Mouse (Mus musculus) CH12F3 (cell line): ENCODE data around the gene Cblc.

ENCODE experiments used
- in situ Hi-C: fragments of 300-500 bp; cut with MboI; formaldehyde crosslinking; loops from 2 replicates; pipeline ENCODE4 v1.14.3; 2020; ENCODE audit warnings: low sequenced_read_pairs

The Cblc gene

DNA sequence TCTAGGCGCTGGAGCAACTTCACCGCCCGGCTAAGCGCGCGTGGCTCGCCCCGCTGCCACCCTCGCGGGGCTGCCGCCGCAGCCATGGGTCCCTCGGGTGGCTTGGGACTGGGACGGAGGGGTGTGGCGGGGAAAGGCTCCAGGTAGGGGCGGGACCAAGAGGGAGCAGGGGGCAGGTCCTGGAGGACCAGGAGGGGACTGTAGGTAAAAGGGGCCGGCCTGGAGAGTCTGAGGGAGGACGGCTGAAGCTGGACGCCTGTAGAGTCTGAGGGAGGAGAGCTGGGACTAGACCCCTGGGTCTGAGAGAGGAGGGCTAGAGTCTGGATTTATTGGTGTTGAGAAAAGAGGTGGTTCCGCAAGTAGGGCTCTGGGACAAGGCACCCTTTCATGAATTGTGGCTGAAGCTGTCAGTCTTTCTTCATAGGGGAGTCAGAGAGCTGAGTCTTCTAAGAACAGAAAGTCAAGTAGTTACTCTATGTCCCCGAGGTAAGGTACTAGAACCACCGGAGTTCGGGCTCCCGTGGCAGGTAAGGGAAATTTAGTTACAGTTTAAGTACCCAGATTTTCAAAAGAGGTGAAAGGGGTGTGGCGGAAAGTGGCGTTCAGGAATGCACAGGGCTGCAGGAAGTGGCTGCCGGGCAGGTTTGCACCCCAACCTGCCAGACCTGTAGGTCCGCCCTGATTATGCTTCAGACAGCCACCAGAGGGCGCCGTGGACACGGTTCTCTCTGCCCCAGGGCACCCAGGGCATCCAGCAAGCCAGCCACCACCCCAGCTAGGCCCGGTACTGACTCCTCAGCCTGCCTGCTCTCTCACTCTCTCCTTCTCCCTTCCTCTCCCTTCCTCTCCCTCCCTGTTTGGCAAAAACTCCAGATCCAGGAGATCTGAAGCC lies at the start of gene Cblc:
Cblc (minus strand) TSS at position 113 of the 892 bp plus-strand sequence.
- in situ Hi-C loops = no loop called here

DNA sequence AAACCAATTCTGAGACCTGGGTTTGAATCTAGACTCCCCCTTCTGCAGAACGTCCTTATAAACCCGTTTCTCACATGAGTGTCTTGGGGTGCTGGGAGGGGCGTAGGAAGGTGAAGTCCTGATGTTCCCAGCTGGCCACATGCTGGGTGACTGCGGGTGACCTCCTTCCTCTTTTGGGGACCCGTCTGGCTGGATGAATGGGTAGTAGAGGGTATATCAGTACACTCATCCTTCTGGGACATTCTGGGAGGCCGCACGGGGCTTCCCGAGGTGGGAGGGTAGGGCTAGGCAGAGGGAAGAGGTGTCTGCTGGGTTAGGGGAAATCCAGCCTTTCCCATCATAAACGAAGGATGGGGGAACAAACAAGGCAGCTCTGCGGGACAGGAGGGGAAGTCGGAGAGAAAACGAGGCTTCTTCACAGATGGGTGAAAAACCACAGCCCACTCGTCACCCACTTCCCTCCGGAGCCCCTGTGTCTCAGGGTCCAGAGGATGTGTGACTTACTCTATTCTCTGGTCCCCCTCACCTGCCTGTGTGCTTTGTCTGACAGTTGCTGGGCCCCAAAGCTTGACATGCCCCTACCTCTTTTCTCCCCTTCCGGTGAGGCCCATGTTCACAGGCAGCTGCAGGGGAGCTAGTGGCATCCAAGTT lies 48.0 kb upstream of the Cblc start:
- in situ Hi-C loops = loop anchor here (5.0 kb wide), 1 partner anchor 42 kb away; no protein-coding TSS in a partner anchor

DNA sequence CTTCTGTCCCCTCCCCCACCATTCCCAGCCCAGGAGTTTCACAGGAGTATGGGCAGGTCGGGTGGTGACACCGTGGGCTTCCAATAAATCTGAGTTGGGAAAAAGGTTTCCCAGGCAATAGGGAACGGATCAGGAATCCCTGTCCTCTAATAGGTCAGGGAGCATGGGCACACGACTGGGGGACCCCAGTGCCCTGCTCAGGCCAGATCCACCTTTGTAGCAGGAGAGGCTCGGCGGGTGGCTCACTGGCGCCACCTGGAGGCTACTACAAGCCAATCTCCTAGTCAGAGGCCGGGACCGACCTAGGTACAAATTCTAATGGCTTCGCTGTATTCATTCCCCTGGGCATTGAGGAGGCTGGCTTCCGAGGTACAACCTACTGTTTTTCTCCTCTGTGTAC lies 47.0 kb upstream of the Cblc start:
- in situ Hi-C loops = loop anchor here (5.0 kb wide), 1 partner anchor 41 kb away; no protein-coding TSS in a partner anchor

DNA sequence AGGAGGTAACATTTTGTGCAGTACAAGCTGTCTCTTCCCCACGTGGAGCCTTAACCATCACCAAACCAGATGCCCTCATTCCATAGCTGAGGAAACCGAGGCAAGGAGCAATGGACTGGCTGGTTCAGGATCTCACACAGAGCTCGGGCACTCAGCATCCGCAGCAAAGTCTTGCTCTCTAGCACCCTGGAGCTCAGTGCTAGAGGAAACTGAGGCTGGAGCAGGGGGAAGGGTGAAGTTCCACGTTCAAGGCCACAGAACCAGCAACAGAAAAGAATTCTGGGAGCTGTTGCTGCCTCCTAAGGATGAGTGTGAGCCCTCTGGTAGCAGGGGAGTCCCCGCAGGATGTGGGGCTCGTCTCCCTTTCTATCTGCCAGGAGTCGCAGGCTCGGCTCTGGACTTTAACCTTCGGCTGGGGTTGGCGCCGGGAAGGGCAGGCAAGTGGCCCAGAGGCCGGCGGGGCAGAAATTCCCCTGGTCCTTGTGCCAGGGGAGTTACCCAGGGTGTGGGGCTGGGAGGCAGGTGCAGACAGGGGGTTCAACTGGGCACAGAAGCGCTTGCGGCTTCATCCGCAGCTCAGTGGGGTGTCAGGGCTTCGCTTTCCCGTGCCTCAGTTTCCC lies 46.4 kb upstream of the Cblc start:
- in situ Hi-C loops = loop anchor here (5.0 kb wide), 1 partner anchor 41 kb away; no protein-coding TSS in a partner anchor

DNA sequence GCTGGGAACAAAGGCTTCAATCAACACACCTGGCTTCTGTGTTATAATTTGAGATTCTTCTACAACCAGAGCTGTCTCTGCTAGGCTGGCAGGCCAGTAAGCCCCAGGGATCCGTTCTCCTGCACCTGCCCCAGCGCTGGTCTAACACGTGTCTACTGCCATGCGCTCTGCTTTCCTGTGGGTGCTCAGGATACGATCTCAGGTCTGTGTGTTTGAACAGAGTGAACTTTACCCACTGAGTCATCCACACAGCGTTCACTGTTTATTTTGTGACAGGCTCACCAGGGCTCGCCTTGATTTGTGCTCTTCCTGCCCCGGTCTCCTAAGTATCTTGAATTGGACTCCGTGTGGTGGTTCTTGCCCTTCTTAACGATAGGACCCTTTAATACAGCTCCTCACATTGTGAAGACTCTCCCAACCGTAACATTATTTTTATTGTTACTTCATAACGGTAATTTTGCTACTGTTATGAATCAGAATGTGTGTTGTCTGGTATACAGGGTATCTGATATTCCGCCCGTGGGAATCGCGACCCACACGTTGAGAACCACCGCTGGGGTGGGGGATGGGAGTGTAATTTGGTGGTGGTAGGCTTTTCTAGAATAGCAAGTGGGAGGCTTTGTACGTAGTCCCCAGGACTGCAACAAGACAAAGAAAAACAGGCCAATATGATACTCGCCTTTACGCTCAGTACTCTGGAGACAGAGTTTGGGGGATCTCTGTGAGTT lies 45.2 kb upstream of the Cblc start:
- in situ Hi-C loops = loop anchor here (5.0 kb wide), 1 partner anchor 40 kb away; no protein-coding TSS in a partner anchor

DNA sequence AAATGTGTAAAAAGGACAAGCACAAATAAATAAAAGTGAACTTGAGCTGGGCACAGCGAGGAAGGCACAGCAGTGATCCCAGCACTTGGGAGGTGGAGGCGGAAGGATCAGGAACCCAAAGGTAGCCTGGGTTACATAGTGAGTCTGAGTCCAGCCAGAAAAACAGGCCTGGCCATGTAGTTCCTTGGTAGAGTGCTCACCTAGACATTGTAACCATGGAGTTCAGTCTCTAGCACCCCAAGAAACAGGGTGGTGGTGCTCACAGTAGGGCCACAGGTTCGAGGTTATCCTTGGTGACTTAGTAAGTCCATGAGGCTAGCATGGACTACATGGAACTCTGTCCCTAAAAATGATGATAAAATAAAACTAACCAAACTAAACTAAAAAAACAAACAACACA lies 44.3 kb upstream of the Cblc start:
- in situ Hi-C loops = loop anchor here (5.0 kb wide), 1 partner anchor 39 kb away; no protein-coding TSS in a partner anchor

DNA sequence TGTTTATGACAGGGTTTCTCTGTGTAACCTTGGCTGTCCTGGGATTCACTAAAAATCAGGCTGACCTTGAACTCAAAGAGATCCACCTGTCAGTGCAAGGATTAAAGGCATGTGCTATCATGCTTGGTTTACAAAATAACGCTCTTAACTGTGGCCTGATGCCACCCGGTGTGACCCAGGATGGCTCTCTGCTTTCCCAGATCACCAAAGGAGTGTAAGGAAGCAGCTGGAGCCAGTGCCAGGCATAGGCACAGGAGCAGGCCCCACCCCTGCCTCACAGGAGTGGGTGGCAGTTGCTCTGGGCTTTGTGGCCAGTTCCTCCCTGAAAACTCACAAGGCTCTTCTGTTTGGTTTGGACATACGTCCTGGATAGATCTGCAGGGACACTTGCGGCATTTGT lies 43.8 kb upstream of the Cblc start:
- in situ Hi-C loops = loop anchor here (5.0 kb wide), 1 partner anchor 38 kb away; no protein-coding TSS in a partner anchor

DNA sequence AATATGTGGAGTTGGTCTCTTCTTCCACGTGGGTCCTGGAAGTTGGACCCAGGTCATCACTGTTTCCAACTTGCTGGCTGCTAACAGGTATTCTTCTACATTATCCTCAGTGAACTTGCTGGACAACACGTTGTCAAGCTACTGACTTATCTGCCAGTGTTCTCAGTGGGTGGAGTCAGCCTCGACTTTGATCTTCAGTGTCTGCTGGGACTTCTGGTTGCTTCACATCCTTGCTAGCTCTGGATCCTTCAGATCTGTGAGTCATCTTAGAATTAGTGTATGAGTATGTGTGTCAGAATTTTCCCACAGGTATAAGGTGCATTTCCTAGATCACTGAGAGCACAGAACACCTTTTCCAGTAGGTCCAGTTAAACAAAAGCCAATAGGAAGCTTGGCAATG lies 40.2 kb upstream of the Cblc start:
- in situ Hi-C loops = no loop called here

DNA sequence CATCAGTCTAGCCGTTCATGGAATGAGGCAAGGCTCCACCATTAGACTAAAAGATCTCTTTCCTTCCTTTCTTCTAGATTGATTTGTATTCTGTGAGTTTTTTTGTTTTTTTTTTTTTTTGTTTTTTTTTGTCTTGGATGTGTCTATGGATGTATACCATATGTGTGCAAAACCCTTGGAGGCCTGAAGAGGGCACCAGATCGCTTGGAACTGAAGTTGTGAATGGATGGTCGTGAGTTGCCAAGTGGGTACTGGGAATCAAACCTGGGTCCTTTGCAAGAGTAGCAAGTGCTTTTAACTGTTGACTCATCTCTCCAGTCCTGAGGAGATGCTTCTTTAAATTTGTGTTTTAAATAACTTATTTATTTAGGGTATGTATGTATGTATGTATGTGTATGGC lies 37.4 kb upstream of the Cblc start:
- in situ Hi-C loops = no loop called here

DNA sequence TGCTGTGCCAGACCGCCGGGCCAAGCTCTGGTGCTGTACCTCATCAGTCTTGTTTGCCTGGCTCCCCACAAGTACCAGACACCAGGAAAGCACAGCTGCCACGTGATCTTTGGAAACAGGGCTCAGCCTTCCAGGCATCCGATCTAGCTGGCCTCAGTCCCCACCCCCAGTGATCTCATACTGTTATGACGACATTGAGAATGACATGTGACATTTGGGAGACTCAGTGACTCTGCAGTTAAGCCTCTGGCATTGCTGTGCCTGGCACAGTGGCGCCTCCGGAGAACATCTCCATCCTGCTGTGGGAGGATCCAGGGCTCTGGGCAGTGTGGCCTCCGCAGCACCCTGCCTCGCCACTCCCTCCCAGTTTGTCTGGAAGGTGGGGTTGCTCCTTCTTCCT lies 35.2 kb upstream of the Cblc start:
- in situ Hi-C loops = no loop called here

DNA sequence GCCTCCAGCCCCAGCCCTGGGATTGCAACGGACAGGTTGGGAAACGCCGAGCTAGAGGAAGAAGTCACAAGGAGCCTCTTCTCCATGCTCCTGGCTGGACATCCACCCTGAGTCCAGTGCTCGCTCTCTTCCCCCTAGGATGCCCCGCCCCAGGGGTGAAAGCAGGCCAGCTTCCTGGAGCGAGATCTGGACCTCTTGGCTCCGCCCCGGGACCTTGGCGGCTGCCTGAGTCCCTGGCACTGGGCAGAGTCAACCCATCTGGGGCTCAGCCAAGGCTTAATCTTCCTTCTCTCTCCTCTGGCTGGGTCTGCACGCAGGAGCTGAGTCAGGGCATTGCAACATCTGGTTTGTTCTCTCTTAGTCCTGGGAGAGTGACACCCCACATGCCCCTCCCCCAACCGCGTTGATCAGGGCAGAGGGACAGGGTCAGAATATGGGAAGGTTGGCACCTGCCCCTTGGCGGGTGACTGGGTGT lies 34.1 kb upstream of the Cblc start:
- in situ Hi-C loops = no loop called here

DNA sequence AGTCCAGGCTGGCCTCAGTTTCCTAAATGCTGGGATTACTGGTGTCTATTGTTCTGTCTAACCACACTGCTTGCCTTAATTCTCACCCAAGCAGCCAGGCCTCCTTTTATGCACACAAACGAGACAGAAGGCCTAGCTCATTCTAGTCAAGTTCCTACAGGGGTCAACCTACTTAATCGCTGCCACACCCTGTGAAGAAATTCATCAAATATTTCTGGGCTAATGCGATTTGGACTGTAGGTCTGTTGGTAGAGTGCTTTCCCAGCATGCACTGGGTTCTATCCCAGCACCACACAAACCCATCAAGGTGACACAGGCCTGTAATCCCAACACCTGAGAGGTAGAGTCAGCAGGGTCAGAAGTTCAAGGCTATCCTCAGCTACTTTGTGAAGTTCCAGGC lies 33.1 kb upstream of the Cblc start:
- in situ Hi-C loops = no loop called here

DNA sequence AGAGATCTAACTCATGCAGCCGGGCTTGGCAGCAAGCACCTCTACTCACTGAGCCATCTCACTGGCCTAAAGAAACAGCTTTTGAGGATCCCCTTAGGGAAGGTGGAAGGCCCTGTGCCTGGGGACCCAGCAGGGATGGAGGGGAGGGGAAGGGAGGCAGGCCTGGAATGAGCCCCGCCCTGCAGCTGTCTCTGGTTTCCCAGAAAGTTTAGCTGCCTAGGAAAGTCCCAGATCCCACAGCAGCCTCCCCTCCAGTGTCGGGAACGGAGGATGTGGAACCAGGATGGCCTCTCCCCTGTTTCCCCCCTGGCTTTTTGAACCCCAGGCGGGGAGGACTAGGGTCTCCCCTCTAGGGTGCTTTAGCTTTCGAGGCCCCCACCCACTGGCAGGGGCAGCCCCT lies 30.1 kb upstream of the Cblc start:
- in situ Hi-C loops = no loop called here

DNA sequence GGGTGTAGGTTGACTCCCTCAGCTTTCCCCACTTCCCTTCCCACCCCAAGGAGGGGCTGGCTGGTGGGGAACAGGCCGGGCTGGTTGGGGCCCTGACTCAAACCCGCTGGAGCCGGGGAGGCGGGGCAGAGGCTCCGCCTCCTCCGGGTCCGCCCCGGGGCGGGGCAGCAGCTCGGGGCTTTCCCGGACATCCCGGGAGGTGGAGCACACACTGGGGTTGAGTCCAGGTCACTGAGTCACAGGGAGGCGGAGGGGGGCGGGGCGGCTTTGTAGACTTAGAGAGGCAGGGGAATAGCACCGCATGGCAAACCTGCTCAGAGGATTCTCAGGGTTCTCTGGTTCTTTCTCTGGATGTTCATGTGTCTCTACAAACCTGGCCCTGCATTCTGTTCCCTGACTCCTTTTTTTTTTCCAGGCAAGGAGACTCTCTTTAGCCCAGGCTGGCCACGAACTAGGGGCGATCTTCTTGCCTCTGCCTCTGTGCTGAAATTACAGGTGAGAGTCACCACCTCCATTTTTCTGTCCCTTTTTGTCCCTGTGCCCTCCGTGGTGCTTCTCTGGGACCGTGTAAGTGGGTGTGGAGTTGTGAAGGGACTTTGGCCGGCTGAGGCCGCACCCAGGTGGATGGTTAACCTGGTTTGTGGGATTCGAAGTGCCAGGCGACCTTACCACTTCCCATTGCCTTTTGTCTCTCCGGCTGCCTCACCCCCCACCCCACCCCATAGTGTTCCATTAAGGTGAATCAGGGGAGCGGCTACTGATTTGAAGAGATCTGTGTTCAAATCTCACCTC lies 27.8 kb upstream of the Cblc start:
- in situ Hi-C loops = no loop called here

DNA sequence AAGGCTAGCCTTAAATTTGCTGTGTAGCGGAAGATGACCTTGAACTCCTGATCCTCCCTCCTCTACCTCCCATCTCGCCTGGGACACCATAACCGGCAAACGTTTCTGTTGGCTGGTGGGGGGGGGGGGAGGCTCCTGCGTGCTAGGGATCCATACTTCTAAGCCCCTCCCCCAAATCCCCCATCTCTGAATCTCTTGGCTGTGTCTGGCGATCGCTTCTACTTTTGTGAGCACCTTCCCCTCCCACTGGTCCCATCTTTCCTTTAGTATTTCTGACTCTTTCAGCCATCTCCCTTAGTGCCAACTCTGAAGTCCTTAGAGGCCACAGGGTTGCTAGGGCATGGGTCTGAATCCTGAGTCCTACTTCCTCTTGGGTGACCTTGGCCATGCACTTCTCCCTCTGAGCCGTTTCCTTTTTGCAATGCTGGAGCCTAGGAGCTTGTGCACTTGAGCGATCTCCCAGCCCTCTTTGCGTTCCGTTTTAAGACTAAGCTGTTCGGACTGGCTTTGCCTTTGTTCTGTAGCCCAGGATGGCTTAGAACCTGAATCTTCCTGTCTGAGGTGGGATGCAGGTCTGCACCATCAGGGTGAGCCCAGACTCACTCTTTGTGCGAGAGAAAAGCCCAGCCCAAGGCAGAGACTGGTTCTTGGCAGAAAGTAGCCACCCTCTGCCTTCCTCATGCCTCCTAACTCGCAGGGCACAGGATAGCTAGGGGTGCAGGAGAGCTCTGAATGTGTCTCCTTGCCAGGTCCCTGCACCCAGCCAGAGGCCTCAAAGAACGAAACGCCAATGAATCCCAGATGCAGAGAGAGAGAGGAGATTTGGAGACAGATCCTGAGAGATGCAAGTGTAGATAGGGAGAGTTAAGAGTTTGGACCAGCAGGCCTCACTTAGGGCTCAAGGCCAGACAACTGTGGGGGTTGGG lies 26.9 kb upstream of the Cblc start:
- in situ Hi-C loops = no loop called here

DNA sequence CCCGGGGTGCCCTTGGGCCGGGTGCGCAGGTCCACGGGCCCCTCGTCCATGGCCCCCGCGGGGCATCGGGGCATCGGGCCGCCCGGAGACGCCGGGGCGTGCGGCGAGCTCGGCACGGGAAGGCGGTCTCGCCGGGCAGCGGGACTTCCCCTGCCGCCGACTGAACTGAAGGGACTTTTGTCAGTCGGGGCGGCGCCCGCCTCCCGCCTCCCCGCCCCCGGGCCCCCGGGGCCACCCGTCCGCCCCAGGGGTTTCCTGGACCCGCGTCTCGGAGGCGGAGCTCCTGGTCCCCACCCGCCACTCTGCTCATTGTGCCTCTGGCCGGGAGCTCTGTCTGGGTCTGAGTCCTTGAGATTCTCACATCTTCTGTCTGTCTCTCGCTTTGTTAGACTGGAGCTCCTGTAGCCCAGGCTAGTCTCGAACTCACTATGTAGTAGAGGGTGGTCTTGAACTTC lies 26.0 kb upstream of the Cblc start, which contains the start of gene Bcl3:
Bcl3 (minus strand) TSS at position 167 of the 455 bp plus-strand sequence.
- in situ Hi-C loops = no loop called here

DNA sequence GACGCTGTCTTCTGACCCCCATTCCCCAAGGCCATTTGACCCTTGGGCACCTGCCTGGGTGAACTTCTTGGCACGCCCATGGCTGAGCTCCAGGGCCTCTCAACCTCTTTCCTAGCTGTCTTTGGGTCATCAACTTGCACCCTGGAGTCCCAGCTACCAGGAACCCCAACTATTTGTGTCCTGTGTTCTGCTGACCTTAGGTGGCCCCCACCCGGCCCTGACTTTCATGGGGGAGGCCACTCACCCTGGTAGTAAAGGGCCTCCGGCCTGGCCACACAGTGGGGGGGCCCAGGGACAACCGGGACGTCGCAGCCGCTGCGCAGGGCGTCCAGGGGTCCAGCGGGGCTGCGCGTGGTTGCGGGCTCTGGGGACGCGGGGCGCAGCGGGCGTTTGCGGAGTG lies 25.6 kb upstream of the Cblc start:
- in situ Hi-C loops = no loop called here

DNA sequence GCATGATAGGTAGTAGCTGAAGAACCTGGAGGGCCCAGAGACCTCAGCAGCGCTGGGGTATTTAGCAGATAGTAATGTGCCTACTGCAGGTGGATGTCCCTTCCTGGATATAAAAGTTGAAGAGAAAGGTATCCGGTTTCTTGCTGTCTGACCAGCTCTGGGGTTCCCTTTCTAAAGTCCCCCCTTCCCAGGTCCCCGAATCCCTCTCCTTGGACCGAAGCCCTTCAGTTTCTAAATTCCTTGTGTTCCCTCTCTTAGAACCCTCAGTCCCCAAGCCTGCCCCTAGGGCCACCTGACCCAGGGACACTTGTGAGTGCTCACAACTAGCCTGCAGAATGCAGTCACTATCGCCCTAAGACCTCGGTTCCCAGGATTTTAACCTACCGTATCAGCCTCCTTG lies 25.0 kb upstream of the Cblc start:
- in situ Hi-C loops = no loop called here
